Mouse (Mus musculus) neural tube, embryonic 14.5 days (tissue): ENCODE results near the gene Ralbp1. TPM values are rescaled to one million over a fixed set of nuclear protein-coding genes. Genes with fewer than 3 reads are reported as not detected.
A peak's percentile ranks its signal among the peaks of the same experiment; 100 is the strongest.

Experiments
- ATAC-seq: fragments of 200-750 bp; cut with Nextera tagmentation; 2 replicates; pipeline ENCODE4 v1.8.0; 2017; ENCODE audit warnings: low read depth, mild to moderate bottlenecking, moderate TSS enrichment, moderate library complexity
- H3K27ac ChIP-seq: fragments of 300-500 bp; sonication (generic); 2 replicates; pipeline ENCODE4 v1.5.1; 2014; ENCODE audit warnings: low read depth, mild to moderate bottlenecking, control low read depth, low read length, moderate library complexity, mixed read lengths
- H3K27me3 ChIP-seq: fragments of 300-500 bp; sonication (generic); 2 replicates; pipeline ENCODE4 v1.6.1; 2014; ENCODE audit warnings: low read length; ENCODE audit not compliant: control insufficient read depth, insufficient read depth
- H3K36me3 ChIP-seq: fragments of 300-500 bp; sonication (generic); 2 replicates; pipeline ENCODE4 v1.6.1; 2014; ENCODE audit warnings: low read length, mixed read lengths; ENCODE audit not compliant: control insufficient read depth, insufficient read depth
- H3K4me1 ChIP-seq: fragments of 300-500 bp; sonication (generic); 2 replicates; pipeline ENCODE4 v1.6.1; 2014; ENCODE audit warnings: low read length; ENCODE audit not compliant: control insufficient read depth, insufficient read depth
- H3K4me2 ChIP-seq: fragments of 300-500 bp; sonication (generic); 2 replicates; pipeline ENCODE4 v1.6.1; 2014; ENCODE audit warnings: mild to moderate bottlenecking, low read depth, low read length, control low read depth
- H3K4me3 ChIP-seq: fragments of 300-500 bp; sonication (generic); 2 replicates; pipeline ENCODE4 v1.5.1; 2014; ENCODE audit warnings: low read depth, low read length, control low read depth, mixed read lengths
- H3K9ac ChIP-seq: fragments of 300-500 bp; sonication (generic); replicated peaks from 2 replicates; pipeline ENCODE4 v1.6.1; 2014; ENCODE audit warnings: low read depth, mild to moderate bottlenecking, control low read depth, low read length, mixed read lengths
- H3K9me3 ChIP-seq: fragments of 300-500 bp; sonication (generic); 2 replicates; pipeline ENCODE4 v1.6.1; 2016; ENCODE audit warnings: low read length; ENCODE audit not compliant: control insufficient read depth
- WGBS: fragments of 180-500 bp; shearing (Covaris S2); extraction: QIAGEN DNeasy Blood & Tissue Kit; methylation state at CpG from one replicate; pipeline ENCODE4 v1.1.7; 2014; 5-methylcytosine and 5-hydroxymethylcytosine counted together
- polyA plus RNA-seq: library from polyadenylated mRNA; unstranded; fragments of >200 nt; fragmentation: Nextera tagmentation; extraction: Ambion mirVana; gene quantifications from 2 replicates; pipeline ENCODE4 v1.2.1, GENCODE M21; 2014

Ralbp1 gene
- polyA plus RNA-seq, 1 experiment from 2014 or later, result 45.9 TPM

DNA sequence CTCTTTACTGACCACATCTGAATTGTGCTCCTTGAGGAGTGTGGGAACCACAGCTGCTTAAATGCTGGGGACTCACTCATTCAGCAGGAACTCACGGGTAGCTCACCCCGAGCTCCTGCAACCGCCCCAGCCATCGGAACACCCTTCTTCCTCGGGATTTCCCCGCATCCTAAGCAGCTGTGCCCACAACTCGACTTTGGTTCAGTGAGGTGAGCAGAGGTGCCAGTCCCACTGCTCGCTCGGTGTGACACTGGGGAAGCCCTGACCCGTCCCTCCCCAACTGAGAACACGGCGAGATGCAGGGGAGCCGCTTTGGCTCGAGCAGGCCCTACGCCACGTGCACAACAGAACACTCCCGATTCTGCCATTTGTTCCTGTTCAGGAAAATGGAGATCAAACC lies 35.1 kb downstream of the Ralbp1 start:
- Histone ChIP-seq H3K27ac (no peak overlapping the region), H3K27me3 (no peaks in the 10 kb centered on the region), H3K4me1 (no peaks in the 10 kb centered on the region), H3K9ac (no peak overlapping the region), H3K4me2 (no peak overlapping the region), H3K4me3 (no peak overlapping the region), H3K9me3 (no peaks in the 10 kb centered on the region), H3K36me3 (peaks cover 32% of the 10 kb centered on the region)
- ATAC-seq, result no peak
- WGBS, result 96% methylated on average over 17 of the region's 17 CpGs

DNA sequence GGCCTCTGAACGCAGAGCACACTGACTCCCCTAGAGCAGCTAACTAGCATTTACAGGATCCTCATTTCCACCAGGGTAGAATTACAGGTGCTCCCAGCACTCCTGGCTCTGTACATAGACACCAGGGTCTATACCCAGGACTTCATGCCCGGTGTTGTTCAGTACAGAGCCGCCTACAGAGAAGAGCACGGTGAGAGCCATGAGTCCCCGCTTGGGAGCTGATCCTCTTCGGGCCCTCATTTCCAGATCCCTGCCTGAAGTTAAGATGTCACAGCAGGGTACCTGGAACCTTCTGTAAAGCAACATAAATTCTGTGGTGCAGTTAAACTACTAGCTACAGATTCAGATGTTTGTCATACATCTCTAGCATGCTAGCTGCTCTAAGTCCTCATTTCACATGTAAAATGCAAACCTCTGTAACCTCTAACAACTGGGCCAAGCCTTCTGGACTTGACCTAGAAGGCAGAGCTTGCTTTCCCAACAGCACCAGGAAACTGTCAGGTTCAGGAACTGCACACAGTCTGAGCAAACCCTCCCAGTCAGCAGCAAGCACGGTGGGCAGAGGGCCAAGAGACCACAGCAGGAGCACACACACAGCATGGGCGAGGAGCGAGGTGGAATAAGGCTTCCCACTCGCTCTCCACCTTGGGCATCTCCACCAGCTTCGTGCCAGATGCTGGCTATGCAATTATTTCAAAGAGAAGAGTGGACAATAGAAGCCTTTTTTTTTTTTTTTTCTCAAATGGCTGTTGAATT lies 37.7 kb downstream of the Ralbp1 start:
- H3K9me3 ChIP-seq, result no peaks in the 10 kb centered on the region
- no peaks in the 10 kb centered on the region for H3K4me1 ChIP-seq
- 60% methylated on average over 11 of the region's 11 CpGs for WGBS
- no peak overlapping the region for H3K4me2 ChIP-seq
- H3K9ac ChIP-seq, result no peak overlapping the region
- no peak overlapping the region; the same call in 1 of the 2 replicates for H3K27ac ChIP-seq
- ATAC-seq, result peak; percentile 60; the same call in 1 of the 2 replicates
- H3K27me3 ChIP-seq, result no peaks in the 10 kb centered on the region
- H3K4me3 ChIP-seq, result no peak overlapping the region
- peaks cover 33% of the 10 kb centered on the region; the same call in 1 of the 2 replicates for H3K36me3 ChIP-seq

DNA sequence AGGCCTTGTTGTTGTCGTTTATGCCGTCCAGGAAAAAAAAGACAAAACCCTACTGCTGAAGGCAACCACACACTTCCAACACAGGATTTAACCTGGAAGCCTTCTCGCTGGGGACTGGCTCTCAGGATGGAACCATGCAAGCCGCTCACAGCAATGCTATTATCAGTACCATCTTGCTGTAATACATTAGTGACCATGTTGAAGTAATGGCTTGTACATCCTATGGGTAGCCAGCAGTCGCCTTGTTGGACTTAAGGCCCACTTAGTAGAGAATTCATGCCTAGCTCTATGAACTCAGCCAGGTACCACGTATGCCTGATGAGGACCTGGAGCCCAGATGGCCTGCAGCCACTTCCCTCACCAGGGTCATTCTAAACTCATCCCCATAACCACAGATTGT lies 40.2 kb downstream of the Ralbp1 start:
- H3K27me3 ChIP-seq, result no peaks in the 10 kb centered on the region
- H3K27ac ChIP-seq, result no peak overlapping the region
- peaks cover 33% of the 10 kb centered on the region for H3K36me3 ChIP-seq
- H3K4me3 ChIP-seq, result no peak overlapping the region
- 90% methylated on average over 6 of the region's 6 CpGs for WGBS
- H3K9me3 ChIP-seq, result no peaks in the 10 kb centered on the region
- ATAC-seq, result no peak
- no peak overlapping the region for H3K9ac ChIP-seq
- H3K4me2 ChIP-seq, result no peak overlapping the region
- no peaks in the 10 kb centered on the region for H3K4me1 ChIP-seq

DNA sequence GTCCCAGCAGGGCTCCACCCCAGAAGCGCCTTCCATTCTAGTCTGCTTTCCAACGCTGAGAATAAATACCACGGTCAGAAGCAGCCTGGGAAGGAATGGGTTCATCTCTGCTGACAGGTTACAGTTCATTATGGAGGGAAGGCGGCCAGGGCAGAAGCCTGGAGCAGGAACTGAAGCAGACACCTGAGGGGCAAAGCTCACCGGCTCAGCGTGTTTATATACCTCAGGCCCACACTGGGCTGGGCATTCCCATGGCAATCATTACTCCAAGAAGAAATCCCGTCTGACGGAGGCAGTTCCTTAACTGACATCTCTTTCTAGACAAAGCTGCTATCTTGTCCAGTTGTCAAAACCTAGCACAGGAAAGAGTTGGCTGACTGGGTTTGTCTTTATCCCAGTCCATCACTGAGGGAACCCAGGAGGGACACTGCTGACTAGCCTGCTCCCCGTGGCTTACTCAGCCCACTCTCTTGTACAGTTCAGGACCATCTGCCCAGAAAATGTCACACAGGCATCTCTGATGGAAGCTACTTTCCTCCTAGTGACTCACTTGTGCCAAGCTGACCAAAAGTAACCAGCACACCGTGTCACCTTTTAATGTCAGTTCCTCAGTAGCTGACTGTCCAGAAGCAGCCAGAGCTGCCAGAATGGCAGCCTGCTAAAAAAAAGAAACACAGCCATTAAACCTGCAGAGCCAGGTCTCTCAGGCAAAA lies 42.8 kb downstream of the Ralbp1 start:
- H3K27me3 ChIP-seq, result no peaks in the 10 kb centered on the region
- no peaks in the 10 kb centered on the region for H3K4me1 ChIP-seq
- H3K9ac ChIP-seq, result no peak overlapping the region
- no peak overlapping the region for H3K4me2 ChIP-seq
- peaks cover 45% of the 10 kb centered on the region for H3K36me3 ChIP-seq
- no peak overlapping the region for H3K27ac ChIP-seq
- no peak overlapping the region for H3K4me3 ChIP-seq
- no peak for ATAC-seq
- WGBS, result 88% methylated on average over 10 of the region's 10 CpGs
- H3K9me3 ChIP-seq, result no peaks in the 10 kb centered on the region

DNA sequence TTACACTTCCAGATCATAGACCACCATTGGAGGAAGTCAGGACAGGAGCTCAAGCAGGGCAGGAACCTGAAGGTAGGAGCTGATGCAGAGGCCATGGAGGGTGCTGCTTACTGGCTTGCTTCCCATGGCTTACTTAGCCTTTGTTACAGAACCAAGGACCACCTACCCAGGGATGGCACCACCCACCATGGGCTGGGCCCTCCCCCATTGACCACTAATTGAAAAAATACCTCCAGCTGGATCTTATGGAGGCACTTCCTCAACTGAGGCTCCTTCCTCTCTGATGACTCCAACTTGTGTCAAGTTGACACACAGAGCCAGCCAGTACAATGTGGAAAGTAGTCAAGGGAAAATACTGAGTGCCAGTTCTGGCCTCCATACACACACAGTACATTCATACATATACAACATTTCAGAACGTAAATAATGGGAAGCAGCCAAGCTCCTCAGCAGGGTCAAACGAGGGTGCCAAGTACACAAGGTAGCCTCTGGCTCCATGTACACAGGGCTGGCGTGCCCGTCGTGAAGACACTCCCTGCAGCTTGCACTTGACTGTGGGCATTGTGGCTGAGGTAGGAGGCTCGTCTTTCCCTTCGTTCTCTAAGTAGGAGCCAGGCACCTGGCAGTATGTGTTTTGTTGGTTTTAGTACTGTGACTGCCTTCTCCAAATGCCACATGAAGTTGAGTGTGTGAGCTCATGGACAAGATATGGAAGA lies 45.9 kb downstream of the Ralbp1 start:
- H3K9ac ChIP-seq, result no peak overlapping the region
- no peaks in the 10 kb centered on the region for H3K4me1 ChIP-seq
- H3K9me3 ChIP-seq, result no peaks in the 10 kb centered on the region
- WGBS, result 94% methylated on average over 7 of the region's 7 CpGs
- H3K4me2 ChIP-seq, result no peak overlapping the region
- no peak for ATAC-seq
- peaks cover 69% of the 10 kb centered on the region for H3K36me3 ChIP-seq
- no peaks in the 10 kb centered on the region for H3K27me3 ChIP-seq
- no peak overlapping the region for H3K4me3 ChIP-seq
- H3K27ac ChIP-seq, result no peak overlapping the region

DNA sequence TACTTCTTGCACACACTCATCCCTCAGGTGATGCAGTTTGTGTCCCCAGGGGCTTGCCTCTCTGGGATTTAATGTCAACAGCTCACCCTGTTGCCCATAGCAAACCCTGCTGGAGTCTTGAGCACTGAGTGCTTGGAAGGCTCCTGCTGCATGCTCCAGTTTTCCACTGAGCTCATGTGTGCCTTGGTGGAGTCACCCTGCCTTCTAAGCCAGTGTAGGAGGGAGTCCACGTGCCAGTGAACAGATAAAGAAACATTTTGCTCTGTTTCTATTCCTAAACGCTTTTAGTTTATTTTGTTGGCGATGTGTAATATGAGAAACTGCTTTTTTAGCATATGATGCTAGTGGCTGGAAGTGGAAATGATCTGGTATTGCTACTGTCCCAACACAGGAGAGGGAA lies 48.9 kb downstream of the Ralbp1 start:
- H3K4me3 ChIP-seq, result no peak overlapping the region
- H3K9ac ChIP-seq, result no peak overlapping the region
- WGBS, result 95% methylated on average over 3 of the region's 3 CpGs
- no peaks in the 10 kb centered on the region for H3K27me3 ChIP-seq
- no peak overlapping the region for H3K27ac ChIP-seq
- H3K4me1 ChIP-seq, result no peaks in the 10 kb centered on the region
- no peaks in the 10 kb centered on the region for H3K9me3 ChIP-seq
- no peak for ATAC-seq
- H3K4me2 ChIP-seq, result no peak overlapping the region
- H3K36me3 ChIP-seq, result peaks cover 70% of the 10 kb centered on the region

DNA sequence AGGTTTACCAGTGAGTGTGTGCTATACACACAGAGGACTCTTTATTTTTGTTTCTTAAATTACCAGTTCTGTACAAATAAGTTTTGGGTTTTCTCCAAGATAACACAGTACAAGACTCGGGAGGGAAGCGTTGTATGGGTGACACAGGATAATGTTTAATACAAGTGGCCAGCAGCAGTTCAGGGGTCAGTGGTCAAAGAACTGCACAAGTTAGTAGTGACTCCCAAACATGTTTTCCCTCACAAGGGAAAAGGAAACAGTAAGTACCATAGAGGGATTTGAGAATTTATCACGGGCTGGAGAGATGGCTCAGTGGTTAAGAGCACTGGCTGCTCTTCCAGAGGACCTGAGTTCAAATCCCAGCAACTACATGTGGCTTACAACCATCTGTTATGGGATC lies 51.7 kb downstream of the Ralbp1 start:
- Histone ChIP-seq H3K36me3 (peaks cover 67% of the 10 kb centered on the region), H3K4me2 (no peak overlapping the region), H3K27me3 (no peaks in the 10 kb centered on the region), H3K27ac (no peak overlapping the region), H3K4me1 (no peaks in the 10 kb centered on the region), H3K4me3 (no peak overlapping the region), H3K9ac (no peak overlapping the region), H3K9me3 (no peaks in the 10 kb centered on the region)
- no peak for ATAC-seq
- WGBS, result 96% methylated on average over 3 of the region's 3 CpGs

DNA sequence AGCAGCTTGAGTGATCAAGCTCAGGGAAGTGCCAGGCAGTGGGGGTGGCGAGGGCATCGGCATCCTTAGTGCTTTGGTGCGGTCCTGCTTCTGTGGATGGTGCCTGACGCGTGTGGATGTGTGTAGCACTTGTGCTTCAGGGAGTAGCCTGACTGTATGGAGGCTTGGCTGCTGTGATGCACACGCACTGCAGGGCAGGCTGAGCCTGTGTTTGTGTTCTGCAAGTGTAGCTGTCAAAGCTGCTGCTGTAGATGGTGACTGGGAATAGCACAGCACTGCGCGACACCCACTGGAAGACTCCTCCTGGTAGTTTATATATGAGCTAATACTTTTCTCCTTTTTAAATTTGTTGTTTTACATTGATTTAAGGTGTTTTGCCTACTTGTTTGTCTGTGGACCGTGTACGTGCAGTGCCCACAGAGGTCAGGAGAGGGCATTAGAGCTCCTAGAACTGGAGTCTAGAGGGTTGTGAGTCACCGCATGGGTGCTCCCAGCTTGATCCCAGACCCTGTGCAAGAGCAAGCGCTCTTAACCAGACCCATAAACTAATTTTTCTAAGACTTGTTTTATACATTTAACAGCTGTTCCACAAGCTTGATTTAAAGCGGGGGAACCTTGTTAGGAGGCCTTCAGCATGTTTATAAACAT lies 55.3 kb downstream of the Ralbp1 start:
- H3K9ac ChIP-seq, result no peak overlapping the region
- H3K27me3 ChIP-seq, result no peaks in the 10 kb centered on the region
- H3K4me1 ChIP-seq, result 0 out of 2 replicates have a peak, but pooled peaks cover 6% of the 10 kb centered on the region
- H3K4me3 ChIP-seq, result no peak overlapping the region
- 93% methylated on average over 13 of the region's 13 CpGs for WGBS
- no peak for ATAC-seq
- H3K4me2 ChIP-seq, result no peak overlapping the region
- no peaks in the 10 kb centered on the region for H3K9me3 ChIP-seq
- H3K27ac ChIP-seq, result no peak overlapping the region
- peaks cover 38% of the 10 kb centered on the region for H3K36me3 ChIP-seq
